Mouse (Mus musculus): ENCODE measurements around the gene Slc22a13. TPM values are rescaled to one million over a fixed set of nuclear protein-coding genes. Genes with fewer than 3 reads are reported as not detected.
A peak's percentile ranks its signal among the peaks of the same experiment; 100 is the strongest.

Gene Slc22a13
- total and polyA plus RNA-seq, 3 experiments: 0.06 TPM; not detected in 2

DNA sequence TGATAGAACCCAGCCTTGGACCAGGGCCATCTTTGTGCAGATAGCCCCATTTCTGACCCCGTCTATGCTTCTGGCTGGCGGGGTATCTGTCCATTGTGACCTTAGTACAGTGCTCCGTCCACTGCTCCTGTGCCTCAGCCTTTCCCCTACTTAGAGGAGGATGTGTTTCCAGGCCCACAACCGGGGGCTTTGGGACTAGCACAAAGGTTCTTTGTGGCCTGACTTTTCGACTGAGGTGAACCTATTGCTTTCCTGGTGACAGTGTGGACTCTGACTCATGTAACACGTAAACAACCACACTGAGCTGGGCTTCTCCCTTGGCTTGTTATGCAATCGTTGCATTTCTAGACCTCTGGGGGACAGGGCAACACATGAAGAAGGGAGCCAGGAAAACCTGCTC, 44.2 kb downstream of the Slc22a13 start:
- no peak overlapping the region for H3K27ac ChIP-seq

DNA sequence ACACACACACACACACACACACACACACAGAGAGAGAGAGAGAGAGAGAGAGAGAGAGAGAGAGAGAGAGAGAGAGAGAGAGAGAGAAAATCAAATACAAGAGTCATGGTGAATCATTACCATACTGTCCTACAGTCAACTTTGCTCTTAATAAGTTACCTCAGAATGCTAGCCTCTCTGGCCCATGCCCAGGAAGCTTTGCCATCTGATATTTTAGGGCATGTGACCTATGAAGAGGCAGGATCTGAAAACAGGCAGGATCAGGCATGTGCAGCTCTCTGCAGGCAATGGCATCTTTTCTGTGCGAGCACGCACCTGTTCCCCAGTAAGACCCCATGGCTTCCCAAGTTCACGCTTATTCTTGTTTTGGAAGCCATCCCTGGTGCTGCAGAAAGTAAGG, 48.2 kb downstream of the Slc22a13 start:
- intact Hi-C loops (cut with DNase I): no loop called here
- Histone ChIP-seq H3K4me1 (ENCODE audit: control insufficient read depth, insufficient read depth, low read length) (no peaks in the 10 kb centered on the region), H3K79me2 (replicated peaks; ENCODE audit: control insufficient read depth, insufficient read depth, low read length) (no peaks in the 10 kb centered on the region), H3K4me3 (no peak overlapping the region), H3K36me3 (ENCODE audit: control insufficient read depth, insufficient read depth, low read length) (no peaks in the 10 kb centered on the region), H3K9ac (ENCODE audit: low read depth, low read length) (no peak overlapping the region), H3K27ac (no peak overlapping the region), H3K27me3 (ENCODE audit: control insufficient read depth, insufficient read depth, low read length) (0 out of 2 replicates have a peak, but pooled peaks cover 2% of the 10 kb centered on the region)
- no peak for DNase-seq
- TF ChIP-seq POLR2A (IDR thresholded peaks at IDR 0.05; ENCODE audit: insufficient read depth, low read depth, low read length) (no peak), CTCF (IDR thresholded peaks at IDR 0.05) (no peak), EP300 (IDR thresholded peaks at IDR 0.05; ENCODE audit: insufficient read depth, low read depth, low read length) (no peak)
- WGBS: 92% methylated on average over 3 of the region's 3 CpGs

More for the DNA sequence above, 44.2 kb downstream of the Slc22a13 start:
- H3K4me1 ChIP-seq (ENCODE audit: control insufficient read depth, insufficient read depth, low read length): no peaks in the 10 kb centered on the region
- H3K79me2 ChIP-seq (replicated peaks; ENCODE audit: control insufficient read depth, insufficient read depth, low read length): no peaks in the 10 kb centered on the region
- no peak for TF ChIP-seq POLR2A (IDR thresholded peaks at IDR 0.05; ENCODE audit: insufficient read depth, low read depth, low read length)
- no peaks in the 10 kb centered on the region for H3K36me3 ChIP-seq (ENCODE audit: control insufficient read depth, insufficient read depth, low read length)
- intact Hi-C loops (cut with DNase I): no loop called here
- H3K9ac ChIP-seq (ENCODE audit: low read depth, low read length): no peak overlapping the region
- no peak for DNase-seq
- 61% methylated on average over 7 of the region's 7 CpGs for WGBS
- H3K27me3 ChIP-seq (ENCODE audit: control insufficient read depth, insufficient read depth, low read length): no peaks in the 10 kb centered on the region
- no peak overlapping the region for H3K4me3 ChIP-seq

DNA sequence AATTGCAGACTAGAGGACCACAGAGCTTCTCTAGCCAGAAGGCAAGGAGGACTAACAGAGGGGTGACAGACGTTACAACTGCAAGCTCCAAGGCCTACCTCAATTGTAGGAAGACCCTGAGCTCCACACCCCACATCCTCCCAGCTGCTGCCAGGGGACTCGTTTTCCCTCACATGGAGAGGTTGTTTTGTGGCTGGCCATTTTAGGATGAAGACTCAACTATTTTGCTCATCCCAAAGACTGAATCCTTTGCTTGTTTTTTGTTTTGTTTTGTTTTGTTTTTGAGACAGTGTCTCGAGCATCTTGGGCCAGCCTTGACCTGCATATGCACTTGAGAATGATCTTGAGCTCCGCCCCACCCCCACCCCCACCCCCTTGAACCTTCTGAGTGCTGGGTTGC, 50.0 kb downstream of the Slc22a13 start, which contains the start of gene Gm47289:
Gm47289 (plus strand) TSS at position 301 of the 400 bp plus-strand sequence.
- Histone ChIP-seq H3K27me3 (ENCODE audit: control insufficient read depth, insufficient read depth, low read length) (0 out of 2 replicates have a peak, but pooled peaks cover 2% of the 10 kb centered on the region), H3K4me1 (ENCODE audit: control insufficient read depth, insufficient read depth, low read length) (no peaks in the 10 kb centered on the region), H3K27ac (no peak within 1 kb of the TSS), H3K79me2 (replicated peaks; ENCODE audit: control insufficient read depth, insufficient read depth, low read length) (no peaks in the 10 kb centered on the region), H3K9ac (ENCODE audit: low read depth, low read length) (no peak within 1 kb of the TSS), H3K36me3 (ENCODE audit: control insufficient read depth, insufficient read depth, low read length) (no peaks in the 10 kb centered on the region), H3K4me3 (no peak within 1 kb of the TSS)
- TF ChIP-seq POLR2A (IDR thresholded peaks at IDR 0.05; ENCODE audit: insufficient read depth, low read depth, low read length) (no peak), CTCF (IDR thresholded peaks at IDR 0.05) (no peak), EP300 (IDR thresholded peaks at IDR 0.05; ENCODE audit: insufficient read depth, low read depth, low read length) (no peak)
- no peak for DNase-seq
- WGBS: 52% methylated on average over 4 of the region's 4 CpGs
- intact Hi-C loops (cut with DNase I): no loop called here

DNA sequence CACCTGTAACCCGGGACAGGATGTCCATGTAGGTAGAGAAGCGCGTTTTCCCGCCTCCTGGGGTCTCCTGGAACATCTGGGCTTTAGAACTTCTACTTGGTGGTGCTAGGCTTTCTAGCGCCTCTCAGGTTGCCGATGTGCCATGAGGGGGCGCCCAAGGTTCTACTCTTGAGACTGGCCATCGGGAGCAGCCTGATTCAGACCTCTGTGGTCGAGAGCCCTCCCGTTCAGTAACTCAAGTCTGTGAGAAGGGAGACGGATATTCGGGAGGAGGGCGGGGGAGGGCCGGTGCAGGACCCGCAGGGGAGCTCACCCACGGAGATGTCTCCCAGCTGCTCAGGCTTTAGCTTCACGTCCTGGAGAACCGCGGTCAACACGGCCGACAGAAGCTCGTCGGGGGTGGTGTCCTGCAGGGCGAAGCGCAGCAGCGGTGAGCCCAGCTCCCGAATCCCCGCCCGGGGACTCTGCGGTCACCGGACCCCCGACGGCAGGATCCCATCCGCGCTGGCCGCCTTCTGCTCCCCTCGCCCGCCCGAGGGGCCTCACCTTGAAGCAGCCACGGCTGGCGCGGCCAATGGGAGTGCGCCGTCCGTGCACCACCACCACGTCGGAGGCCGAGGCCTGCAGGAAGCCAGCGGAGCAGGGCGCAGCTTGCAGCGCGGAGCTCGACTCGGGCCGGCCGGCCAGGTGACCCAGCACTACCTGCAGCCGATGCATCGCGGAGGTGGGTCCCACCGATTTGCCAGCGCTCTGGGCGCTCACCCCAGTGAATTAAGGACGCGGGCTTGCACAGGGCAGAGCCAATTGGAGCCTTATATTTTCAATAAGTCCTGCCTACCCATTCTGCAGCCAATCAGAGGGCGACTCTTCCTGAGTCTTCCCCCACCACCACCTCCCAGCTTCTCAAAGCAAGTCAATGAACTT, 52.4 kb downstream of the Slc22a13 start, which contains the start of gene Acaa1b:
Acaa1b (minus strand) TSS at position 816 of the 924 bp plus-strand sequence.
- H3K9ac ChIP-seq (ENCODE audit: low read depth, low read length): peak within 1 kb of the TSS; percentile 21; the same call in 1 of the 2 replicates
- WGBS: 2% methylated on average over 65 of the region's 65 CpGs

DNA sequence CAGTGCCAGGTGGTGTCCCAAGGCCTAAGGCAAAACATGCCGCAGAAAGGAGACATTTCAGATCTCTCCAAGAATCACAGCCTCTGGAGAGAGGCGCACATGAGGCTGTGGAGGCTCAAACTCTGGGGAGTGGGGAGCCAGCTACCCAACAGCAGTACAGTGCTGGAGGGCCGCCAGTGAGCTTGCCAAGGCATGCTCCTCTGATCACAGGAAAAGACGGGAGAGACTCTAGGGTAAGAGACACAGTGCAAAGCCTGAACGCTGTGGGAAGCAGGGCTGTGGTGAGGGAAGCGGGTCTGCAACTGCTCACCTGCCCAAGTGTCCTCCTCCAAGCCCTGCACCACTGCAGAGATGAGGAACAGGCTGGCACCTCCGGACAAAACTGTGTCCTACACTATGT, 53.1 kb downstream of the Slc22a13 start:
- 42% methylated on average over 7 of the region's 7 CpGs for WGBS
- peak; percentile 4 to 22 for DNase-seq
- Histone ChIP-seq H3K9ac (ENCODE audit: low read depth, low read length) (no peak overlapping the region), H3K4me1 (ENCODE audit: control insufficient read depth, insufficient read depth, low read length) (no peaks in the 10 kb centered on the region), H3K27me3 (ENCODE audit: control insufficient read depth, insufficient read depth, low read length) (0 out of 2 replicates have a peak, but pooled peaks cover 2% of the 10 kb centered on the region), H3K36me3 (ENCODE audit: control insufficient read depth, insufficient read depth, low read length) (no peaks in the 10 kb centered on the region), H3K79me2 (replicated peaks; ENCODE audit: control insufficient read depth, insufficient read depth, low read length) (no peaks in the 10 kb centered on the region), H3K4me3 (no peak overlapping the region), H3K27ac (no peak overlapping the region)
- TF ChIP-seq EP300 (IDR thresholded peaks at IDR 0.05; ENCODE audit: insufficient read depth, low read depth, low read length) (no peak), CTCF (IDR thresholded peaks at IDR 0.05) (no peak), POLR2A (IDR thresholded peaks at IDR 0.05; ENCODE audit: insufficient read depth, low read depth, low read length) (no peak)
- intact Hi-C loops (cut with DNase I): loop anchor here (1.0 to 2.0 kb wide), 2 partner anchors 197 to 274 kb away; no protein-coding TSS in a partner anchor

More for the DNA sequence above, 52.4 kb downstream of the Slc22a13 start, which contains the start of gene Acaa1b:
- Histone ChIP-seq H3K36me3 (ENCODE audit: control insufficient read depth, insufficient read depth, low read length) (no peaks in the 10 kb centered on the region), H3K4me1 (ENCODE audit: control insufficient read depth, insufficient read depth, low read length) (no peaks in the 10 kb centered on the region), H3K79me2 (replicated peaks; ENCODE audit: control insufficient read depth, insufficient read depth, low read length) (no peaks in the 10 kb centered on the region), H3K27ac (no peak within 1 kb of the TSS), H3K4me3 (peak within 1 kb of the TSS; percentile 30), H3K27me3 (ENCODE audit: control insufficient read depth, insufficient read depth, low read length) (0 out of 2 replicates have a peak, but pooled peaks cover 2% of the 10 kb centered on the region)
- TF ChIP-seq CTCF (IDR thresholded peaks at IDR 0.05) (peak; percentile 72), POLR2A (IDR thresholded peaks at IDR 0.05; ENCODE audit: insufficient read depth, low read depth, low read length) (no peak), EP300 (IDR thresholded peaks at IDR 0.05; ENCODE audit: insufficient read depth, low read depth, low read length) (no peak)
- intact Hi-C loops (cut with DNase I): loop anchor here (1.0 to 2.0 kb wide), 2 partner anchors 196 to 274 kb away; no protein-coding TSS in a partner anchor
- DNase-seq: peak; percentile 75 to 84

Data from heart, adult 2 months (tissue).